Mouse (Mus musculus): Measurements from ENCODE around the gene Hdac8.

GRCm38 (mm10) chrX:102251221-102251936 lies 253.8 kb downstream of the Hdac8 start:
- no peak for TF ChIP-seq CTCF (IDR thresholded peaks at IDR 0.05; ENCODE audit: low read depth)
- TF ChIP-seq EP300 (optimal IDR thresholded peaks at IDR 0.05): no peak

Measured in stomach, postnatal 0 days (tissue).